ENCODE assay signal across 8 mouse cellular contexts in the genomic region with DNA sequence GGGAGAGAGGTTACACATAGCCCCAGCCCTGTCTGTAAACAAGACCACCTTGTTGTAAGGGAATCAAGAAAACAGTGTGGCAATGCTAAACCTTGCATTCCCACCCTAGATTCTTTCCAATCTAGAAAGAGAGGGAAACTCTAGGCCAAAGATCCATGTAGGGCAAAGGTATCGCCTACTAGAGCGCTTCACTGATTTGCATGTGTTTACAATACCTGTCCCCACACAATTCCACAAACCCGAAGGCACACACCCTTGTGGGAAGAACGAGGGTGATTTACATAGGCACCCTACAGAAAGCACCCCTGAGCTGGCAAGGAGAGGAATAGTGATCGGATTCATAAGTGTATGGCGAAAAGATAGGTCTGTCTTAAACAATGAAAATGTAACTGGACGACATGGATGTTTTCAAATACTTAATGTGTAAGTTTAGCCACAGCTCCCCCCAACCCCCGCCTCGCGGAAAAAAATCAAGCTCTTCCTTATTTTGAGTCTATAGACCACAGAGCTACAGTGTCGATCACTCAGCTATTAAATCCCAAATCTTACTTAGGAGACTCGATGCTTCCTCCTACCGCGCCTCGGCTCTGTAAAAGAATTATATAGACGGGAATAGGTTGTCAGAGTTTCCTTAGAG. TPM values are rescaled to one million over a fixed set of nuclear protein-coding genes. Genes with fewer than 3 reads are reported as not detected.
DNase-seq lines count a peak whose midpoint lies in the region; ATAC-seq lines count a peak whose summit lies in the region.

No protein-coding gene starts in this region.

- 29% methylated on average over 16 of the region's 16 CpGs for WGBS in lung, embryonic 16.5 days

- H3K9ac ChIP-seq in lung, embryonic 16.5 days (ENCODE audit: low read length), result peak overlapping the region; percentile 73; the same call in 1 of the 2 replicates

- peak overlapping the region; percentile 99 for H3K4me2 ChIP-seq in lung, embryonic 16.5 days (ENCODE audit: low read depth, low read length)

- DNase-seq in heart, adult 11 months, result peak; percentile 83
- no peak for DNase-seq in heart, adult 18-20 months
- DNase-seq in spleen, postnatal 36 days (ENCODE audit: low spot score in 2 of 2), result peak; percentile 44 to 72
- DNase-seq in spleen, postnatal 14 days (ENCODE audit: low spot score in 2 of 2), result no peak
- DNase-seq in yolk sac, embryonic 10.5 days (ENCODE audit: low spot score), result peak; percentile 19
- no peak for DNase-seq in embryo, embryonic 11 days
- no peak for DNase-seq in left cerebral cortex, postnatal 10 days (ENCODE audit: extremely low spot score in 1 of 2, low spot score in 2 of 2)

- intact Hi-C loops in left cerebral cortex, postnatal 10 days (cut with DNase I), result no loop called here

- H3K27ac ChIP-seq in lung, embryonic 16.5 days (ENCODE audit: low read length), result no peak overlapping the region

- peaks cover 13% of the 10 kb centered on the region for H3K27me3 ChIP-seq in lung, embryonic 16.5 days (ENCODE audit: control insufficient read depth, insufficient read depth, low read depth, low read length)

- H3K4me1 ChIP-seq in lung, embryonic 16.5 days (replicated peaks; ENCODE audit: control insufficient read depth, insufficient read depth, low read length), result peaks cover 8% of the 10 kb centered on the region

- H3K36me3 ChIP-seq in lung, embryonic 16.5 days (ENCODE audit: control insufficient read depth, insufficient read depth, low read length), result no peaks in the 10 kb centered on the region

- H3K4me3 ChIP-seq in lung, embryonic 16.5 days (ENCODE audit: low read length), result peak overlapping the region; percentile 66

- peaks cover 2% of the 10 kb centered on the region; the same call in 1 of the 2 replicates for H3K9me3 ChIP-seq in lung, embryonic 16.5 days (ENCODE audit: control insufficient read depth, low read length)

- ATAC-seq in lung, embryonic 16.5 days (ENCODE audit: low read depth), result no peak

RNA-seq across cellular contexts. Expression of a gene that starts 1.1 kb away (rescaled TPM):
- 10 to 100 TPM; 15.0 to 16.8 TPM for total RNA-seq in heart, adult 18-20 months (2021)
- 4.0 and 4.1 TPM in 2 replicates for polyA plus RNA-seq in lung, embryonic 16.5 days (2015; fragmentation: Nextera tagmentation; extraction: Ambion mirVana)
- total RNA-seq in left cerebral cortex, postnatal 10 days (2021), result 10 to 100 TPM in 1 of 2 experiments, 1 to 10 TPM in 1; 7.3 to 12.4 TPM

RNA-seq across cellular contexts. Expression of a gene that starts 47.0 kb away (rescaled TPM):
- 100 to 1,000 TPM; 138 to 147 TPM for total RNA-seq in heart, adult 18-20 months (2021)
- 12.3 and 12.4 TPM in 2 replicates for polyA plus RNA-seq in lung, embryonic 16.5 days (2015; fragmentation: Nextera tagmentation; extraction: Ambion mirVana)
- total RNA-seq in left cerebral cortex, postnatal 10 days (2021), result 10 to 100 TPM; 38.0 to 39.7 TPM

Comparison
In these comparisons a context has a peak if more than half of its experiments do, and no peak if none do; other contexts are left out.
1. DNase-seq: peak in heart, adult 11 months (single experiment), spleen, postnatal 36 days (2 of 2) and yolk sac, embryonic 10.5 days (single experiment); none in heart, adult 18-20 months (0 of 2), spleen, postnatal 14 days (0 of 2), embryo, embryonic 11 days (single experiment) and left cerebral cortex, postnatal 10 days (0 of 2).